In genomic region chr17:66449460-66450341, GRCm38 (mm10) we compare ENCODE assay signal across 8 mouse cellular contexts. TPM values are rescaled to one million over a fixed set of nuclear protein-coding genes. Genes with fewer than 3 reads are reported as not detected.
DNase-seq lines count a peak whose midpoint lies in the region; ATAC-seq and TF ChIP-seq lines count a peak whose summit lies in the region.

Gene Mtcl1, minus strand, starts transcription at chr17:66449750.

- peaks cover 6% of the 10 kb centered on the region; the same call in 1 of the 2 replicates for H3K27me3 ChIP-seq in forebrain, embryonic 11.5 days (ENCODE audit: control insufficient read depth, insufficient read depth, low read length)
- H3K27me3 ChIP-seq in heart, embryonic 15.5 days = peaks cover 54% of the 10 kb centered on the region
- H3K27me3 ChIP-seq in liver, embryonic 12.5 days (replicated peaks) = peaks cover 85% of the 10 kb centered on the region
- no peaks in the 10 kb centered on the region for H3K27me3 ChIP-seq in stomach, postnatal 0 days (ENCODE audit: control insufficient read depth, insufficient read depth, low read length)

- peak; percentile 48 for DNase-seq in CD4-positive helper T cell, adult 2 months (ENCODE audit: low read depth, low spot score)
- peak; percentile 96 for DNase-seq in brain, embryonic 14.5 days (ENCODE audit: low read depth)
- peak; percentile 94 for DNase-seq in forebrain, embryonic 11.5 days (ENCODE audit: low spot score)
- peak; percentile 84 for DNase-seq in kidney, postnatal 10 days
- peak; percentile 6 to 7 for DNase-seq in natural killer cell, adult 2 months (ENCODE audit: low spot score in 2 of 2)
- DNase-seq in stomach, postnatal 0 days (ENCODE audit: low spot score) = peak; percentile 61

- no peaks in the 10 kb centered on the region for H3K9me3 ChIP-seq in forebrain, embryonic 11.5 days (ENCODE audit: control insufficient read depth, low read length)
- H3K9me3 ChIP-seq in heart, embryonic 15.5 days (replicated peaks) = no peaks in the 10 kb centered on the region
- no peaks in the 10 kb centered on the region for H3K9me3 ChIP-seq in liver, embryonic 12.5 days (replicated peaks)
- no peaks in the 10 kb centered on the region for H3K9me3 ChIP-seq in stomach, postnatal 0 days (ENCODE audit: control insufficient read depth, low read length)

- peak within 1 kb of the TSS; percentile 94 for H3K9ac ChIP-seq in forebrain, embryonic 11.5 days (ENCODE audit: low read length)
- H3K9ac ChIP-seq in heart, embryonic 15.5 days = peak within 1 kb of the TSS; percentile 73
- peak within 1 kb of the TSS; percentile 41 for H3K9ac ChIP-seq in liver, embryonic 12.5 days
- peak within 1 kb of the TSS; percentile 73 for H3K9ac ChIP-seq in stomach, postnatal 0 days (ENCODE audit: low read length)

- peaks cover 20% of the 10 kb centered on the region for H3K4me1 ChIP-seq in forebrain, embryonic 11.5 days (replicated peaks; ENCODE audit: control insufficient read depth, insufficient read depth, low read length)
- H3K4me1 ChIP-seq in heart, embryonic 15.5 days (replicated peaks) = peaks cover 27% of the 10 kb centered on the region
- peaks cover 18% of the 10 kb centered on the region for H3K4me1 ChIP-seq in liver, embryonic 12.5 days
- H3K4me1 ChIP-seq in stomach, postnatal 0 days (replicated peaks; ENCODE audit: control insufficient read depth, insufficient read depth) = no peaks in the 10 kb centered on the region; the same call in 1 of the 2 replicates

- H3K27ac ChIP-seq in forebrain, embryonic 11.5 days (ENCODE audit: low read depth, low read length) = peak within 1 kb of the TSS; percentile 87
- H3K27ac ChIP-seq in heart, embryonic 15.5 days = peak within 1 kb of the TSS; percentile 69
- no peak within 1 kb of the TSS for H3K27ac ChIP-seq in liver, embryonic 12.5 days
- peak within 1 kb of the TSS; percentile 78 for H3K27ac ChIP-seq in stomach, postnatal 0 days (replicated peaks)

- H3K4me2 ChIP-seq in forebrain, embryonic 11.5 days (ENCODE audit: low read depth, low read length, severe bottlenecking) = peak within 1 kb of the TSS; percentile 84
- H3K4me2 ChIP-seq in heart, embryonic 15.5 days = peak within 1 kb of the TSS; percentile 100
- H3K4me2 ChIP-seq in liver, embryonic 12.5 days = peak within 1 kb of the TSS; percentile 80
- H3K4me2 ChIP-seq in stomach, postnatal 0 days (replicated peaks; ENCODE audit: low read depth) = peak within 1 kb of the TSS; percentile 95

- H3K36me3 ChIP-seq in forebrain, embryonic 11.5 days (ENCODE audit: control insufficient read depth, insufficient read depth, low read length) = no peaks in the 10 kb centered on the region
- no peaks in the 10 kb centered on the region for H3K36me3 ChIP-seq in heart, embryonic 15.5 days
- no peaks in the 10 kb centered on the region for H3K36me3 ChIP-seq in liver, embryonic 12.5 days
- H3K36me3 ChIP-seq in stomach, postnatal 0 days (ENCODE audit: control insufficient read depth, insufficient read depth, low read length) = no peaks in the 10 kb centered on the region

- no peak for TF ChIP-seq CTCF in brain, embryonic 14.5 days (IDR thresholded peaks at IDR 0.05; ENCODE audit: borderline replicate concordance, extremely low read depth, insufficient read depth, insufficient read length)
- peak; percentile 23; the same call in 1 of the 2 replicates for TF ChIP-seq CTCF in stomach, postnatal 0 days (IDR thresholded peaks at IDR 0.05; ENCODE audit: low read depth)

- ATAC-seq in forebrain, embryonic 11.5 days (replicated peaks; ENCODE audit: low FRiP score) = peak; percentile 87
- peak; percentile 81 for ATAC-seq in heart, embryonic 15.5 days (replicated peaks; ENCODE audit: insufficient number of reproducible peaks, insufficient read depth, low FRiP score, low read depth)
- peak; percentile 40 for ATAC-seq in liver, embryonic 12.5 days
- peak; percentile 76 for ATAC-seq in stomach, postnatal 0 days (ENCODE audit: low FRiP score, low TSS enrichment)

- TF ChIP-seq POLR2A in brain, embryonic 14.5 days (IDR thresholded peaks at IDR 0.05; ENCODE audit: borderline replicate concordance, extremely low read depth, insufficient read depth, insufficient read length, poor library complexity, severe bottlenecking) = peak; percentile 80

- TF ChIP-seq EP300 in stomach, postnatal 0 days (optimal IDR thresholded peaks at IDR 0.05) = no peak

- H3K4me3 ChIP-seq in forebrain, embryonic 11.5 days (ENCODE audit: low read depth, low read length) = peak within 1 kb of the TSS; percentile 93
- peak within 1 kb of the TSS; percentile 85 for H3K4me3 ChIP-seq in heart, embryonic 15.5 days
- peak within 1 kb of the TSS; percentile 60 for H3K4me3 ChIP-seq in liver, embryonic 12.5 days
- peak within 1 kb of the TSS; percentile 77 for H3K4me3 ChIP-seq in stomach, postnatal 0 days (ENCODE audit: low read depth, low read length)

- WGBS in forebrain, embryonic 11.5 days = under 1% methylated on average over 69 of the region's 76 CpGs
- WGBS in heart, embryonic 15.5 days = under 1% methylated on average over 75 of the region's 76 CpGs
- under 1% methylated on average over 72 of the region's 76 CpGs for WGBS in liver, embryonic 12.5 days (ENCODE audit: insufficient replicate concordance)
- under 1% methylated on average over 60 of the region's 76 CpGs for WGBS in stomach, postnatal 0 days

RNA-seq across cellular contexts. Expression of gene Mtcl1, which starts in this region (rescaled TPM):
- 18.8 and 34.8 TPM in 2 replicates for polyA plus RNA-seq in brain, embryonic 14.5 days (2012; rRNA removed)
- polyA plus RNA-seq in forebrain, embryonic 11.5 days (2014; fragmentation: Nextera tagmentation; extraction: Ambion mirVana) = 40.0 and 47.3 TPM in 2 replicates
- 0.83 and 2.7 TPM in 2 replicates for polyA plus RNA-seq in heart, embryonic 15.5 days (2015; fragmentation: Nextera tagmentation; extraction: Ambion mirVana)
- polyA plus RNA-seq in liver, embryonic 12.5 days (2016; fragmentation: Nextera tagmentation; extraction: Ambion mirVana) = 0.60 and 0.75 TPM in 2 replicates
- polyA plus RNA-seq in stomach, postnatal 0 days (2015; fragmentation: Nextera tagmentation; extraction: Ambion mirVana) = 1.8 and 2.2 TPM in 2 replicates

Comparison
In these comparisons a context has a peak if more than half of its experiments do, and no peak if none do; other contexts are left out.
1. Peak in ATAC-seq, H3K4me3 ChIP-seq, H3K9ac ChIP-seq and H3K4me2 ChIP-seq in liver, embryonic 12.5 days; RNA of the gene not detected or under 1 TPM.
2. DNase-seq: peak in every context shown above with its lines; median percentile 96 in brain, embryonic 14.5 days; 94 in forebrain, embryonic 11.5 days; 84 in kidney, postnatal 10 days; 61 in stomach, postnatal 0 days; 48 in CD4-positive helper T cell, adult 2 months; 6 in natural killer cell, adult 2 months.
3. H3K9ac ChIP-seq: peak in every context shown above with its lines; median percentile 94 in forebrain, embryonic 11.5 days; 73 in heart, embryonic 15.5 days; 73 in stomach, postnatal 0 days; 41 in liver, embryonic 12.5 days.